Mouse (Mus musculus) megakaryocyte progenitor cell, adult 5-6 weeks (primary cell): ENCODE results near the gene Ippk. TPM values are rescaled to one million over a fixed set of nuclear protein-coding genes. Genes with fewer than 3 reads are reported as not detected.

Experiments
- ATAC-seq: replicated peaks from 2 replicates; pipeline ENCODE4 v1.8.0; 2016; ENCODE audit warnings: mild to moderate bottlenecking, moderate TSS enrichment, inconsistent platforms; ENCODE audit not compliant: poor library complexity
- total RNA-seq, 2 experiments: library from RNA; stranded (forward) in 1 of 2; stranded (reverse) in 1 of 2; fragments of 157-497, 149-512 nt in 1 of 2; fragments of 200-1000 nt in 1 of 2; gene quantifications; 2 replicates each; pipeline versions ENCODE4 v1.2.3 to v1.2.4; 2015 to 2017

Gene Ippk
- total RNA-seq, 2 experiments from 2014 or later: 5.1 to 12.1 TPM

DNA sequence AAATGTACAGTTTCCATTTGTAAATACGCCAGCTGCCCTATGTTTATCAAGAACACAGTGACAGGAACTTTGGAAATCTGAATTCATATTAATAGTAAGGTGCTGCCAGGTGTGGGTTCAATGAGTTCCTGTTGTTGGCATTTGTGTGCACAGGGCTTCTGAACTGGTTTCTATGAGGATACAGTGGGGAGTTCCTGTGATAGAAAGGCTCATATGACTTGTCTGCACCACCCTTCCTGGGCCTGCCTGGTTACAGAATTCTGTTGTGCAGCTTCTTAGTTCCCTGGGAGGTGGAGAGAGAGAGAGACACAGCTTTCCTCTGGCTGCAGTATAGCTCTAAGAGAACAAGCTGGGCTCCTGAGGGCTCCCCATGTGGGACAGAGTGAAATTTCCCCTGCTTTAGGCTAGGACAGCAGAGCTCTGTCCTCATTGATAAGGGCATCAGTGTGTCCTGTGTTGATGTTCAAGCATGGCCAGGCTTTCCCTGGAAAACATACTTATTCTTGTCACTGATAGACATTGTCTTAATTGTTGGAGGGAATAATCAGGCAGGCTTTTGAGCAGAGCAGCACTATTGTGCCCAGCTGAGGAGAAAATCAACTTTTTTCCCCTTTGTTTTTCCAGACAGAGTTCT, 7.1 kb downstream of the Ippk start:
- ATAC-seq: no peak

DNA sequence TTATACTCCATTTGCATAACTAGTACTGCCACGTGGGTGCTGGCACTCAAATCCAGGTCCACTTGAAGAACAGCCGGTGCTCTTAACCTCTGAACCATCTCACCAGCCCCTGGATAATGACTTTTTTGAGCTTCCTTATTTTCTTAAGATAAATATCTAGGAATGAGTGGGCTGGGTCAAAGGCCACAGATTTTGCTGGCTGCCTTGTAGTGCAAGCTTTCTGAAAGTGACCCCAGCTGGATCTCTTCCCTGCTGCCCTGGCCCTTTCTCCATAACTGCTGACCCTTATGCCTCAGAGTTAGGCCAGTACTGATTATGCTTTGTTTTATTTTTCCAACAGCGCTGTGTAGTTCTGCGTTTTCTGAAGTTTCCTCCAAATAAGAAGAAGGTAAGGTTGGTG, 9.5 kb downstream of the Ippk start:
- ATAC-seq: no peak

DNA sequence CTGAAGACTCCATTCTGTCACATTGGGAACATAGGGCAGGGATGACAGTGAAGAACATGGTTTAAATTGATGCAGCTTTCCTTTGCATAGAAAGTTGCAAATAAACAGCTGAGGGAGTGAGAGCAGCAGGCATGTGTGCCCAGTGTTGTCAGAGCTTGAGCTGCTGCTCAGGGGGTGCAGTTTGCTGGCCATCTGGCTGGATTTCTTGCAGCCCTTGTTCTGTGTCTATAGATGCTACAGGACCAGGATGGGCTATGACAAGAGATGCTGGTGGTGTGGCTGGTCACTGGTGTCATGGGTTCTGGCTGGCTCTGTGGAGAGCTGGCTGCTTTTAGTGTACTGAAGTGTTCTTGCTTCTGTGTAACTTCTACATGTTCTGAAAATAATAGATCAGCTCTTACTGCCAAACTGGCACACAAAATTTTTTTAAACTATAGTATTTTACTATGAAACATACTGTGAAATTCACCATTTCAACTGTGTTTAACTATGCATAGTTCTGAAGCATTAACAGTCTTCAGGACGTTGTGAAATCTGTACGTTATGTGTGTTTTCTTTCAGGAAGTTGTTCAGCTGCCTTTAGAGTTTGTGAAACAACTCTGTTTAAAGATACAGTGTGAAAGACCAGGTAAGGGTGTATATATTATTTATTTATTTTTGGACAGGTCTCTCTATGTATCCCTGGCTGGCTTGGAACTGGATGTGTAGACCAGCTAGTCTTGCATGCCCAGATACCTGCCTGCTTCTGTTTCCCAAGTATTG, 12.4 kb downstream of the Ippk start:
- 0 out of 2 replicates have a peak, but pooled peaks have one; percentile 31 for ATAC-seq

DNA sequence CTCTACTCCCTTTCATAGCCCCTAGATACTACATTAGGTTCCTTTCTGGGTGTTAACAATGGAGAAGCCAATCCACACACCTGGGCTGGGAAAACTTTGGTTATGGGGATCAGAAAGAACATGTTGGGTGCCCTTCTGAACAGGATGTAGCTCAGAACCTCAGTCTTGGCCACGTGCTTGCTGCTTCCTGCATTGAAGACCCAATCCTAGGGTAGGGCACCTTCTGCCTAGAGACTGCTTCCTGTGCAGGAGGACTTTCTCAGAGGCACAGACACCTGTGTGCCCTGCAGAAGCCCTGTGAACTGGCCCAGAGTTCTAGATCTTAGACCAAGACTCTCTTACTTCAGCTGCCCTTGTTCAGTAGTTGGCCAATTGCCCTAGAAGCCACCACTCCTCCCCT, 14.7 kb downstream of the Ippk start:
- ATAC-seq: no peak

DNA sequence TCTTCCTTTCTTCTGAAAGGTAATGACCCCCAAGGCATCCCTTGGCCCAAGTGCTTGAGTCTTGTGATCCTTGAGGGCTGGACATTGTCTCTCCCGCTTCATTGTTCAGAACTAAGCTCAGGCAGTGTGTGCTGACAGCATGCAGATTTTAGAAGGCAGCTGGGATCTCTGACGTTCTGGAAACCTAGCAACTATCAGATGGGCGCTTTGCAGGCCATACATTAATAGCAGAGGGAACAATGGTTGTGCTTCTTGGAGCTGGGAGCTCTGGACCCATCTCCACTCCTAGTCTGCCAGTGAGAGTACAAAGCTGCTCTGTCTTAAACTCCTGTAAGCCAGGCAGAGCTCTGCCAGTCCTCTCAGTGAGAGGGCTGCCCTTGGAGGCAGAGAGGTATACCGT, 15.1 kb downstream of the Ippk start:
- ATAC-seq: no peak

DNA sequence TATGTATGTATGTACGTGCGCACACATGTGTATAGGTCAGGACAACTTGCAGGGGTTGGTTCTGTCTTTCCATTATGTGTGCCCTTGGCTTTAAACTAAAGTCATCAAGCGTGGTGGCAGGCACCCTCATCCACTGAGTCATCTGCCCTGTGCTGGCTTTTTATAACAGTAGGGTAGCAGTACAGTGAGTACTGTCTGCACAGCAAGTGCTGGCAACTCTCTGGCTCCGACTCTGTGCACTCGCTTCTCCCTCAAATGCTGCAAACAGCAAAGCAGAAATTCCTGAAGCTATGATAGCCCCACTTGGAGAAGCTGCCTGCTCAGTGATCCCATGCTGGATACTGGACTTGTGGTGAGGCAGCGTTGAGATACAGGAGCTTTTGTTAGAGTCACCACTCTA, 23.4 kb downstream of the Ippk start:
- ATAC-seq: no peak

DNA sequence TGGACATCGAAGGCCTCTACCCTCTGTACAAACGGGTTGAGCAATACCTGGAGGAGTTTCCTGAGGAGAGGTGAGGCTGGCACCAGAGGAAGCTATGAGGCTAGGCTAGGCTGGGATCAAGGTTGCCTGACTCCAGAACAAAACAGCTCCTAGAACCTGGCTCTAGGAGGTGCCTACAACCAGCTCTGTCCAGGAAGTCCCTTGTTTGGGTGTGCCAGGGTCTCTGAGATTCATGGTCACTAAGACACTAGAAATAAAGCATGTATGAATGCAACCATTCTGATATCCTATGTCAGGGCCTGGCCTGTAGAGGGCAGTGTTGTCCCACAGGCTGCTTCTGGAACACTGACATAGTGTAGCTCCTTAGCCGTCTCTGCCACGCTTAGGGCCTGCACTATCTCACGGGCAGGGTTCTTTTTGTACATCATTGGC, 28.3 kb downstream of the Ippk start:
- peak; percentile 98 for ATAC-seq

DNA sequence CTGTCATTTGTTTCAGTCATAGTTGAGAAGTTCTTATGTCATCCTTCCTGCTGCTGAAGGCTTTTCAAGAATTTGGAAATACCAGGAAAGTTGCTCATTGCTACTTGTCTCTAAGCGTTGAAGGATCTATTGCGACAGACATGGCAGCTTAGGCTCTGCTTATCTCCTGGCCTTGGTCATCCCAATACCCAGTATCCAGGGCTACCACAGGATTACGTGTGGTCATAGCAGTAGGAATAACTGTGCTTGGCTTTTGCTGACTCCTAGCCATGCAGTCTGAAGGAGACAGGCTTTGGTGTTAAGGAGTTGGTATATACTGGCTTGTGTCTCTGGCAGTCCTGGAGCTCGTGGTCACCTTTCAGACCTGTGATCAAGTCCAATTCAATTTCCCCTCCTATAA, 39.2 kb downstream of the Ippk start:
- 0 out of 2 replicates have a peak, but pooled peaks have one; percentile 31 for ATAC-seq

DNA sequence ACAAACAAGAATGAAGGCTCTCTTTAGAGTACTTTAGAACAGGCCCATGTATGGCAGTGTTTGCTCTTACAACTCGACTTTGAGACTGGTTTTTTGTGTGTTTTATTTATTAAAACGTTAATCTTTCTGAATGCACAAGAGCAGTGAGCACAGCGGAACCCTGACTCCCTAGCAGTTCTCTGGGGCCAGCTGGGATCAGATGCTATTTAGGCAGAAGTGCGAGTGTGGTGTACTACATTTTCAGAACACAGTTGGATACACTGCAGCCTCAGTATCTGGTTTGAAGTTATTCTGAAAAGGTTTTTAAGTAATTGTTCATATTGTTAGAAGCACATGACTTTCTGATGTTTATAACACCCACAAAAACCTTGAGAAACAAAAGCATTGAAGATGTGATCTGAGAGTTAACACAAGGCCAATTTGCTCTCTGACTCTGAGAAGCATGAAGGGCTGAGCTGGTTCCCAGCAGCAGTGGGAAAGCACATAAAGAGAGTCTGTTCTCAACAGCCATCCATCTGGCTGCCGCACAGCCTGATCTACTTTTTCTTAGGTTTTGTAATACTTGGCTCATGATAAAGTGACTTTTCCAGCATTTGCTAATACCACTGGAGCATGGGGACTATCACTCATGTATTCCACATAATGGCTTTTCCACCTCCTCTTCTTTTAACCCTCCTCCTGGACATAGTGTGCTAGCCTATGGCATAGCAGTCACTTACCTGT, 39.8 kb downstream of the Ippk start:
- ATAC-seq: no peak

DNA sequence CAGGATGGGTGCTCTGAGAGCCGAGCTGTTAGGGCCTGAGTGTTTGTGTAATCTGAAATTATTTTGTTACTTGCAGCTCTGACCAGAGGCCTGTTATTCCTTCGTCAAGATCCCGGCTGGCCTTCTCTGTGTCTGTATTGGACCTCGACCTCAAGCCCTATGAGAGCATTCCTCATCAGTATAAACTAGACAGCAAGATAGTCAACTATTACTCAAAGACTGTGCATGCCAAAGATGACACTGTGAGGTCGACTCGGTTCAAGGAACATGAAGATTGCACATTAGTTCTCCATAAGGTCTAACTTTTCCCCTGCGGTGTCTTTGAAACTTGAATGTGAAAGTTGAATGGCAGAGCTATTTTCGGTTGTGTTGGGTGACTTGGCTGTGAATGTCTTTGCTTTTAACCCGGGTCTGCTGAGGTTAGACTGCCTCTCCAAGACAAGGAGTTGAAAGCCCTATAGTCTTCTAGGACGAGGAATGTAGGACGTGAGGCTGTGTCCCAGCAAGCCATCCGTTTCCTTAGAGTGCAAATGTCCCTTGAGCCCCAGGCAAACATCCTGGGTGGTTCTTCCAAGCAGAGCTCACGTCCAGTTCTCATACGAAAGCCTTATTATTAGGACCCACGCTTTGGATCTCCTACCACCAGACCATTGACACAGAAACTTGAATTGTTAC, 40.5 kb downstream of the Ippk start:
- no peak for ATAC-seq

DNA sequence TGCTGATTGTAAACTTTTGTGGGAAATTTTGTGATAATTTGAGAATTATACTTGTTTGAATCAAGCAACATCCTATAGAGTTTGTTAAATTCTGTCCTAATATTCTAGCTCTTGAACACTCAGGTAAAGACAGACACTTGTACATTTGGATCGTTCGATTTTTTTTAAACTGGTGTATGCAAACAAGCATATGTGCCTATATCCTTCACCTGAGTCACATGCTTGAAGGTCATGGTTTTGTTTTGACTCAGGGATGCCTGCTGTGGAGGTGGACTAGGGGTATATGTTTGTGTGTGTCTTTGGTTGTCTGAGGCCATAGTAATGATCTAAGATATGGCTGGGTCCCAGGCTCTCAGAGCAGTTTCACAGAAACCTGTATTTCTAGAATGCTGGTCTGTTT, 41.9 kb downstream of the Ippk start:
- no peak for ATAC-seq

DNA sequence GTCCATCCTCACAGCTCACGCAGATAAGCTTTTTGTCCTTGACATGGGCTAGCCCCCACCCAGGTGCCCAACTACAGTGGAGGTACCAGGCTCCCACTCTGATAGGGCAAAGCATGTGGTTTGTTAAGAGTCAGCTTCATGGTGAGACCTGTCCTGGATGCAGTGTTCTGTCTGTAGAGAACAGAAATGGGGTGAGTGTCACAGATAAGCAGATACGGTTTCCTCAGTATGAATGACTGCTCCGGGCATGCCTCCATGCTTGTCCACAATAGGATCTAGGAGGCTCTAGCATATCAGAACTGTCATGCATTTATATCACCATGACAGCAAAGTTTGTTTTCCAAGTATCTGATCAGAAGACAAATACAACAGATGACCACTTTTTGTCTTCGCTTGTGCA, 44.8 kb downstream of the Ippk start:
- ATAC-seq: peak; percentile 70

DNA sequence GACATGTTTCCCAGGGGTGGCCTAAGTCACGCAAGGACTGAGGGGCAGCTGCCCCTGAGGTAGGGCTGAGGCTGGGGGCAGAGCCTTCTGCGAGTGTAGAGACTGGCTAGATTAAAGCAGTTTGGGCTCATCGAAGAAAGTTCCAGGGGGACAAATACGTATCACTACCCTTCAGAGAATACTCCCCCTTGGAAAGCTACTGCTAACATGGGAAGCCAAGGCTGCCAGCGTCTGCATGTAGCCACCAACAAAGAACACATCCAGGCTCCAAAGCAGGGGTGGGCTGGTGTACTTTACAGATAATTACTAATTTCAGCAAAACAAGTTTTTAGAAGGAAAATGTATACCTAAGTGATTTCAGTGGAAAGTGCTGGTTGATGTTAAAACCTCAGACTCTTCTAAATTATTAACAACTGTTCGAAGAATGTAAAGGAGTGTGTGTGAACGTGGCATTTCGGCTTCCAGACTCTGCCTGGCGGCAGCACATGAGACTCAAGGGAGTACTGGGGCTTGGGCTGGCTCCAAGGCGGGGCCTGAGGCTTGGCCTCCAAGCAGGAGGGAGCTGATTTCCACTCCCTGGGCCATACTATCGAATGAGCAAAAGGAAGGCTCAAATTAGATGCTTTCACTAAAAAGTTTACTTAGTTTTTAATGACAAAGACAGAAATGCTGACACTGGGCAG, 45.5 kb downstream of the Ippk start:
- no peak for ATAC-seq

DNA sequence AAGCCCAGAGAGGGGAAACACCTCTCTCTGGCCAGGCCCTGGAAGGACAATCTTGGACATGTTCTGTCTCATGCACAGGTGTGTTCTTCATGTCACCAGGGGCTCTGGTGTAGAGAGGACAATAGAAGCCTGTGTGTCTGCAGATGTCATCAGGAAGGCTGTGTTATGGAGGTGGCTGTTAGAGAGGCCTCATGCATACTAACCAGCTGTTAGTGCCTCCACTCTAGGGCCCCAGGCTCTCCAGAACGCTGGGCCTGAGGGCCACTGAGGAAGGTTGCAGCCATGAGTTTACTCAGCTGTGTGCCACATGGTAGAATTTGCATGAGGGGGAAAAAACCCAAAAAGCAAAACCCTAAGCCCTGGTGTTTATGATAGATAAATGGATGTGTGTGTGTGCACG, 46.5 kb downstream of the Ippk start:
- no peak for ATAC-seq

DNA sequence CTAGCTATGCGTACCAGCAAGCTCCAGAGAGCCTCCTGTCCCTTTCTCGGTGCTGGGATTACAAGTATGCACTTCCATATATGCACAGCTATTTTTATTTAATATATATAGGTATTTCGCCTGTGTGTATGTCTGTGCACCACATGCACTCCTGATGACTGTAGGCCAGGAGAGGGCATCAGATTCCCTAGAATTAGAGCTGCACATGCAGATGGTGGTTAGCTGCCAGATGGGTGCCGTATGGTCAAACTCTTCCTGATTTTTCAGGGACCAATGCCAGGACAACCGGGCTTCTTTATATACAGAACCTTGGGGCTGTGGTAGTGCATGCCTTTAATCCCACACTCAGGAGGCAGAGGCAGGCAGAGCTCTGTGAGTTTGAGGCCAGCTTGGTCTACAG, 48.0 kb downstream of the Ippk start:
- ATAC-seq: no peak

DNA sequence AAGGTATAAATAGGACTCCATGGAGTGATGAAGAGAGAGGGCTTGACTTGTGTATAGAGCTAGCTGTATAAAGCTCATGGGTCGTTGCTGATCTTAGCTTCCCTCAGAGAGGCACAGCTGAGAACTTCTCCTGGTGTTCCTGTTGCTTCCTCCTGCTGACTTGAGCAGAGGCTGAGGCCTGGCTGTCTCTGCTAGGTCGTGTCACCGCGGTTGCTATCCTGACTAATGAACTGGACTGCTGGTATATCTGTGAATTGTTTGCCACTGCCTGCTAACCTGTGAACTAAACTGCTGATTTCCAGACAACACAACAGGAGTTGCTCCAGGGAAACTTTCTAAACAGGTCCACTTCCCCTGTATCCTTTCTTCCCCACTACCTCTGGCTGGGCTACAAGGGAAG, 49.3 kb downstream of the Ippk start:
- no peak for ATAC-seq

DNA sequence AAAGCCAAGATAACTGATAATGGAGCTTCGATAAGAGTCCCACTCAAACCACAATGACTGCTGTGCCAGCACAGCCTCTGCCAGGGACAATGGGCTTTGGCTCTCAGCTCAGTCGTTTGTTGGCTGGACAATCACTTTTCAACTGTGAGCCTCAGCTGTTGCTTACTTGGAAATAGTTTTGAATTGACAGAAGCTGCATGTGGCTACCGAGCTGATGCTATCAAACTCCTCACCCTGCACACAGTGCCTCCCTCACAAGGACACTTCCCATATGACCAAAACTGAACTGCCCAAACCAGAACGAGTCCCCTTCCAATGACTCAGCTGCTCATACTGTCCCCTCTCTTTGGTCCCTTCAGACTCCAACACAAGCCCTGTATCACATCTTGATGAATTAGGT, 49.8 kb downstream of the Ippk start:
- no peak for ATAC-seq

DNA sequence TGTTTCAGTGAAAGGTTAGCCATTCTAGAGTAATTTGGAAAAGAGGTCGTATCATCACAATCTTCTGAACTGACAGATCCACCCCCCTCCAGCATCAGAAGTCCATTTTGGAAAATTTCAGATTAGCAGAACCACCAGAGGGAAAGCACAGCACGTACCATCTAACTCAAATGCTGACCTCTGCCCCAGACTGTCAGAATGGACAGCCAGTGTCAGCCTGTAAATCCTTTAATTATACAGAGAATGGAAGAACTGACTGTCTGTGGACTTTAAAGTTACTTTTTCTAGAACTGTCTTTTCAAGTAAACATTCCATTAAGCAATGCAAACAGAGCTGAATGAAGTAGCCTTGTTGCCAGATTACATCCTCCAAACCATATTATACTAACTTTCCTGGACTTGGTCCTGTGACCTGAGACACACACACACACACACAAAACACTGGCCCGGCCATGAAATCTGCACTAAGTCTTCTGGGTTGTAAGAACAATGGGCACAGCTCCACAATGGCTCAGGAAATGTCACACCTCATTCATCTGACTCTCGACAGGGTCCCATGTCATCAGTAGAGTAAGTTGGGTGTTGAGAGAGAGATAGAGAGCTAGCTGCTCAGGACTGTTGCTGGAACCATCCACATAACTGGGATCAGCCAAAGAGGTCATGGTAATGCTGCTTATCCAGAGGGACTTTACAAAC, 51.1 kb downstream of the Ippk start:
- no peak for ATAC-seq

DNA sequence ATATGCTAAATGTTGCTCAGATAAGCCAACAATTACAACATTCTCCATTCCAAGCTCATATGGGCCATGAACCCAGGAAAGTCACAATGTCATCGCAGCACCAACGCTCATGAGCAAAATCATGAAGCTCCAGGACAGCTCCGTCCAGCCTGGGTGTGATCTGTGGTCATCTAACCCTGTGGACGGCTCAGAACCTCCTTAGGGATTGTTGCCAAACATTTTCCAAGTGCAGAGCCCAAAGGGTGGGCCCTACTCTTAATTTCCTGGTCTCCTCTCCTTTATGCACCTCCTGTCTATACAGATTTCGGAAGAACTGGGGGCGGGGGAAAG, 51.6 kb downstream of the Ippk start:
- ATAC-seq: no peak

DNA sequence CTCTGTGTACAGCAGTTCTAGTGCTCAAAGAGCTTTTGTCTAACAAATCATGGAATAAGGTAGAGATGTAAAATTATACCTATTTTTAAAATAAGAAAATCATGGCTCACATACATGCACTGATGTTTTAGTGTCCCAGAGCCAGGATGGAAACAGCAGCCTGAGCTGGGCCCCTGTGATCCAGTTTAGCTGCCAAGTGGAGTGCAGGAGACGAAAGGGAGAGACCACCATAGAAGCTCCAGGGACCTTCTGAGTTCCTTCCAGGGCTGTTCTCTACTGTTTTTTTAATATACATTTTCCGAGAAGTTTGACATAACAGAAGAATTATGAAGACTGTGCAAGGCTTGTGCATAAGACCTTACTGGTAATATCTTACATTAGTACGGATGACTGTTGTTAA, 56.8 kb downstream of the Ippk start:
- no peak for ATAC-seq
